Mouse (Mus musculus): ENCODE data around the gene Igfn1. TPM values are rescaled to one million over a fixed set of nuclear protein-coding genes. Genes with fewer than 3 reads are reported as not detected.

The Igfn1 gene
- not detected for total RNA-seq (2021)

DNA sequence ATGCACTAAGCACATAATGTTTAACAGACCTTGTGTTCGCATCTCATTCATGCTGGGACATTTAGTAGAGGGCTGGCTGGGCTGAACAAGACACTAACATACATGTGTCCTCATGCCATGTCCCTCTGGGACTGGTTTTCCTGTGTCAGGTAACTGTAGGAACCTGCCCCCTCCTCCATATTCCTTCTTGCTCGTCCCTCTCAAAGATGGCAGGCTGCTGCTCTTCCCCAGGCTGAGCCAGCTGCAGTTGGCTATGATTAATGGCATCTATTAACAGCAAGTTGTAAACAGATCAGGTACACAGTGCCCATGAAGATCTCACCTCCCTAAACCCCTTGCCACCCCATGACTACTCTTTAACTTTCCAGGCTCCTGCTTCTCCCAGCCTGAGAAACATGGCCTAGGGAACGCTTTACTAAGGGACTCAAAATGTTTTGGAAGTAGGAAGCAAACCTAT is at the start of gene Igfn1:
TSS of gene Igfn1 (minus strand) at position 51 of the 457 bp plus-strand sequence.
- intact Hi-C loops (cut with DNase I), result no loop called here
- DNase-seq, result no peak

GRCm38 (mm10) chr1:136055771-136056170 is 49.6 kb upstream of the Igfn1 start:
- intact Hi-C loops (cut with DNase I), result loop anchor here (10.0 kb wide), 1 partner anchor 469 kb away; no protein-coding TSS in a partner anchor
- no peak for DNase-seq

GRCm38 (mm10) chr1:136052547-136052946 is 46.4 kb upstream of the Igfn1 start, which contains the start of gene Cacna1s:
Gene Cacna1s (plus strand): TSS chr1:136052750.
- intact Hi-C loops (cut with DNase I), result loop anchor here (2.0 to 10.0 kb wide), 3 partner anchors 24 to 472 kb away; no protein-coding TSS in a partner anchor
- no peak for DNase-seq

DNA sequence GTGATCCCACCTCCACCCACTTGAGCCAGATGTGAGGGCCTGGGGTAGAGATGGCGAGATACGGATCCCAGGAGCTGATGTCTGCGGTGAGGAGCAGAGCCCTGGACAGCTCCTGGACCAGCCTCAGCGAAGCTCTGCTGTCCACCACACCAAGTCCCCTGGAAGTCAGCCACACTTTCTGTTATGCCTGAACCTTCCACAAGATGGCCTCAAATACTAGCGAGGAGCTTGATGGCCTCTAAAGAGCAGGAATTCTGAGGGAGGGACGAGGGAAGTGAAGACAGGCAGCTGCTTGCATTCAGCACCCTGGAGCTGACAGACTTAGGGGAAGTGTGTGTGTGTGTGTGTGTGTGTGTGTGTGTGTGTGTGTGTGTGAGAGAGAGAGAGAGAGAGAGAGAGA is 45.3 kb upstream of the Igfn1 start:
- DNase-seq, result peak; percentile 56
- intact Hi-C loops (cut with DNase I), result loop anchor here (10.0 kb wide), 1 partner anchor 473 kb away; no protein-coding TSS in a partner anchor

- intact Hi-C loops (cut with DNase I), result loop anchor here (10.0 kb wide), 1 partner anchor 474 kb away; no protein-coding TSS in a partner anchor
- no peak for DNase-seq
These were observed 44.8 kb upstream of the Igfn1 start for GRCm38 (mm10) chr1:136051013-136051315.

DNA sequence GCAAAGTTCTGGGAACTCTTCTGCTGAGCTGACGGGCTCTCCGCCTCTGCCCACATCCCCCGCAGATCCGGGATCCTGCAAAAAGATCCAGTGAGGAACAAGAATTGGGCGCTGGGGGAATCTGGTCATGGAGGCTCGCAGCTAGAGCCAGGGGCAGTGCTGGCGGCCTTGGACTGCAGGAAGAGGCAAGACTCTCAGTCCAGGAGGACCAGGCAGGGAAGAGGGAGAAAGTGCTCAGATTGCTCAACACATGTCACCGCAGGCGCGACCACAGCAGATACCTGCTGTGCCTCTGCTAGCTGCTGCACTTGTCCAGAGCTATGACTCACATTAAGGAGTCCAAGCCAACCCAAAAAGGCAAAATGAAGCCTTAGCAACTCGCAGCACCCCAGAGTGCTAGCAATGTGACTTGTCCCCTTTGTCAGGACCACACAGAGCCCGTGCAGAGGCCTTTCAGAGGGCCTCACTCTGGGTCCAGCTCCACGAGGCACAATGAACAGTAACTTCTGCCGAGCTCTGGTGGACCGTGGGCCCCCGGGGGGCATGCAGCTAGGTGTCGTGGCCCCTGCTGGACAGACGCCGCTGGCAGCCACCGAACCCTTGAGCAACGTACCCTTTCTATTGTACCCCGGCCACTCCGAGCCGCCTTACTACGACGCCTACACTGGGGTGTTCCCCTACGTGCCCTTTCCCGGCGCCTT is 44.3 kb upstream of the Igfn1 start, which contains the start of gene Ascl5:
TSS of gene Ascl5 (plus strand) at position 493 of the 701 bp plus-strand sequence.
- peak in 1 of 2 experiments; percentile 4 for DNase-seq
- intact Hi-C loops (cut with DNase I), result loop anchor here (10.0 kb wide), 1 partner anchor 474 kb away; no protein-coding TSS in a partner anchor

GRCm38 (mm10) chr1:136047894-136048293 is 41.8 kb upstream of the Igfn1 start:
- DNase-seq, result no peak
- intact Hi-C loops (cut with DNase I), result no loop called here

- DNase-seq, result no peak
- intact Hi-C loops (cut with DNase I), result no loop called here
These were observed 41.3 kb upstream of the Igfn1 start for GRCm38 (mm10) chr1:136047432-136047831.

DNA sequence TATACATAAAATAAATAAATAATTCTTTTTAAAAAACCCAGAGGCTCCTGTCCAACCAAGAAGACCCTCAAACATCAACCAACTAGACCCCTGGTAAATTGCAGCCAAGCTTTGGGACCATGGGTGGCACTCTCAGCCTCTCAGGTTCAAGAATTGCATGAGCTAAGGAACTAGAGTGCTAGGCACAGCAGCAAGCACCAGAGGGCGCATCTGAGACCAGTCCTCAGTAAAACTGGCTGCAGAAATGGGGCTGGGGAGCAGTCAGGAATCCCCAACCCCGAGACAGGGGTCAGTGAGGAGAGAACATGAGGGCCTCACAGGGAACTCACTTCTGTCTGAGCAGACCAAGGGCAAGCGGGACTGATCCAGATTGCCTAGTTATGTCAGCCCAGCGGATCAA is 39.6 kb upstream of the Igfn1 start:
- DNase-seq, result peak; percentile 22 to 47

GRCm38 (mm10) chr1:136040874-136041273 is 34.7 kb upstream of the Igfn1 start:
- no peak for DNase-seq
- intact Hi-C loops (cut with DNase I), result no loop called here

More for the DNA sequence above, 39.6 kb upstream of the Igfn1 start:
- intact Hi-C loops (cut with DNase I), result no loop called here

- no peak for DNase-seq
- intact Hi-C loops (cut with DNase I), result no loop called here
These were observed 34.3 kb upstream of the Igfn1 start for GRCm38 (mm10) chr1:136040452-136040851.

GRCm38 (mm10) chr1:136038746-136039538 is 32.8 kb upstream of the Igfn1 start:
- no peak for DNase-seq
- intact Hi-C loops (cut with DNase I), result no loop called here

DNA sequence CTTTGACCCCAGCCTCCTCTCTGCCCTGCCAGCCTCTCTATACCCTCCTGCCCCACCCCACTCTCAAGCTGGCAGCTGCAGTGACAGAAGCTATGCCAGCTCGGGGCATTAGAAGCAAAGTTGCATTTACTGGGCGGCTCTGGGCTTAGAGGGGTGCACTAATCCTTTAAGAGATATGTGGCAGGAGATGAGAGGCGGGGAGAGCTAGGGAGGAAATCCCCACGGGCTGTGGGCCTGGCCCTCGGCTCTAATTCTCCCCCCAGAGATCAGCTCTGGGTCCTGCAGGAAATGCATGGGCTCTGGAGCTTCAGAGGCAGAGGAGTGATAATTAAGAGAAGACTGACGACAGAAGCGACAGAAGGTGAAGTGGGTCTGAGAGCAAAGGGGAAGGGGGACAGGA is 26.8 kb upstream of the Igfn1 start:
- intact Hi-C loops (cut with DNase I), result no loop called here
- no peak for DNase-seq

DNA sequence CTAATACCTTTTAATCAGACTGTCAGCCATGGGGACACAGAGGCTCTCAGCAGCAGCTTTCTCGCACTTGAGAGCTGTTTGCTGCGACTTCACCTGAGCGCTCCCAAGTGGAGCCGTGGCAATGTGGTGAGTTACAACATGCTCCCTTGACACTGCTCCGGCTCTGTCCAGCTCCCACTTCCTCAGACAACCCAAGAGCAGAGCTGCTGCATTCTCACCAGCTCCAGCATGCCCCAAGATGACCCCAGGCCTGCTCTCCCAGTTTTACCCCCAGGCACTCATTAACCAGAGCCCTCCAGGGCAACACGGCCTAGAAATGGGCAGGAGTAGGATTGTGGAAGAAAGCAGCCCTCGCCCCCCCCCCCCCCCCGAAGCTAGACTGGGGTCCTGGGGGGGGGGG is 25.6 kb upstream of the Igfn1 start:
- DNase-seq, result no peak
- intact Hi-C loops (cut with DNase I), result no loop called here

DNA sequence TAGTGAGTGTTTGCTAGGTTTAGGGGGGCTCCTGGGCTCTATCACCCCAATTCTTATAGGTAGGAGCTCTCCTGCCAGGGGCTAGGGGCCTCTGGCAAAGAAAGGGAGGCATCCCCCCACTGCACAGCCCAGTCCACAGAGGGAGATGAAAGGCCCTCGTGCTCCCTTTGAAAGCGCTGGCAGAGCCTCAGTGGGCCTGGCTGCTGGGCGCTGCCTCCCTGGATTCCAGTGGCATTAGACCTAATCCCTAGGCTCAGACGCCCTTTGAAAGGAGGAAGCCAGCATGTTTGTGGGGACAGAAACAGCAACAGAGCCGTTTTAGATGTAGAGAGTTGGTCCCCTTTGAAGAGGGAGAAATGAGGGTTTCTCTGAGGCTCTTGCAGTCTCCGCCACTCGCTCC is 24.1 kb upstream of the Igfn1 start:
- DNase-seq, result no peak
- intact Hi-C loops (cut with DNase I), result no loop called here

GRCm38 (mm10) chr1:136018390-136019189 is 12.4 kb upstream of the Igfn1 start:
- intact Hi-C loops (cut with DNase I), result no loop called here

DNA sequence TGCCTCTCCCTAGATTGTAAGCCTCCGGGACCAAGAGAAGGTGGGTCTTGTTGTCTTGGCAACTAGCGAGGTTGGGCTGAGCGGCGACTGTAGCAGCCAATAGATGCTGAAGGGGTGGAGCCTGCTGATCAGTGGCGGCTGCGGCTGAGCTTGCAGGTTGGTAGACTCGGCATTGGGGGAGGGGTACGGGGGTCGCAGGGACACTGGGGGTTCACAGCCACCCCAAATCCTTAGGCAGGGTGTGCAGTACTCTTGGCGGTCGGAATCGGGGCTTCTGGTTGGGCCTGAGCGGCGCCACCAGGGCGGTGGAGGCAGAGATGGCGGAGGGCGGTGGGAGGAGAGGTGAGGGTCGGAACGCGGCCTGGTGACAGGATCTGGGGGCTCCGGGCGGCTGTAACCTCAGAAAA is 11.8 kb upstream of the Igfn1 start:
- intact Hi-C loops (cut with DNase I), result no loop called here

More at GRCm38 (mm10) chr1:136018390-136019189, 12.4 kb upstream of the Igfn1 start:
- peak; percentile 6 to 17 for DNase-seq

GRCm38 (mm10) chr1:136017307-136017706 is 11.2 kb upstream of the Igfn1 start:
- DNase-seq, result no peak
- intact Hi-C loops (cut with DNase I), result no loop called here

More for the DNA sequence above, 11.8 kb upstream of the Igfn1 start:
- DNase-seq, result peak; percentile 90

DNA sequence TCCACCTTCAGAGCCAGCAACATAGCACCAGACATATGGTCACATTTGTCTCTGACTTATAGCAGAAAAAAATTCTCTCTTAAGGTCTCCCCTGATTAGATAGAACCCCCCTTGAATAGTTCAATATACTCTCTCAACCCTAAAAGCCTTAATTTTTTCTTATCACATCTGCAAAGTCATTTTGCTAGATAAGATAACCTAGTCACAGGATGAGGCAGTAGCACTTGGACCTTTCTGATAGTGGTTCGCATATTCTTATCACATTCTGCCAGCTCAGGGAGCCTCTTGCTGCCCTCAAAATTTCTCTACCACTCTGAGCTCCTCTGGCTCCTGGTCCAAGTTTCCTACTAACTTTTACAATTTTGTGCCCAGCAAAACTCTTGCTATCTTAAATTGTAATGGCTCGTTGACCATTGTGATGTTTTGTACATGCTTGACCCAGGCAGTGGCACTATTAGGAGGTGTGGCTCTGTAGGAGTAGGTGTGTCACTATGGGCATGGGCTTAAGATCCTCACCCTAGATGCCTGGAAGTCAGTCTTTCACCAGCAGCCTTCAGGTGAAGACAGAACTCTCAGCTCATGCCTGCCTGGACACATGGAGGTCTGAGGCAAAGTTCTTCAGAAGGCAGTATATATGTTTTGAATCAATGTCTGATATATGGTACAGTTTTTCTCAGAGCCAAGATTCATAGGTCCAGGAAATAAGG is 8.8 kb upstream of the Igfn1 start:
- DNase-seq, result no peak
- intact Hi-C loops (cut with DNase I), result no loop called here

- no peak for DNase-seq
These were observed 7.4 kb upstream of the Igfn1 start for GRCm38 (mm10) chr1:136013513-136013912.

More at GRCm38 (mm10) chr1:136013513-136013912, 7.4 kb upstream of the Igfn1 start:
- intact Hi-C loops (cut with DNase I), result no loop called here
